Mouse (Mus musculus): ENCODE measurements around the gene Trappc1.

The Trappc1 gene

GRCm38 (mm10) chr11:69331152-69331551 lies 7.4 kb downstream of the Trappc1 start:
- no peak for DNase-seq (ENCODE audit: low read depth)

- peak; percentile 49 for DNase-seq (ENCODE audit: low read depth)
Observed at GRCm38 (mm10) chr11:69331929-69332405, 8.2 kb downstream of the Trappc1 start.

GRCm38 (mm10) chr11:69332713-69333253 lies 9.0 kb downstream of the Trappc1 start:
- no peak for DNase-seq (ENCODE audit: low read depth)

- DNase-seq (ENCODE audit: low read depth) = peak; percentile 67
Observed at GRCm38 (mm10) chr11:69333922-69334321, 10.1 kb downstream of the Trappc1 start.

GRCm38 (mm10) chr11:69334796-69335195 lies 11.0 kb downstream of the Trappc1 start:
- peak; percentile 74 for DNase-seq (ENCODE audit: low read depth)

GRCm38 (mm10) chr11:69340161-69341131 lies 16.7 kb downstream of the Trappc1 start, which contains the start of gene Rnf227:
Gene Rnf227, plus strand, starts transcription at chr11:69340461.
- DNase-seq (ENCODE audit: low read depth) = no peak

- DNase-seq (ENCODE audit: low read depth) = no peak
Observed at GRCm38 (mm10) chr11:69346441-69346840, 22.7 kb downstream of the Trappc1 start.

GRCm38 (mm10) chr11:69356544-69356943 lies 32.8 kb downstream of the Trappc1 start:
- no peak for DNase-seq (ENCODE audit: low read depth)

GRCm38 (mm10) chr11:69357690-69358089 lies 33.9 kb downstream of the Trappc1 start:
- DNase-seq (ENCODE audit: low read depth) = no peak

- DNase-seq (ENCODE audit: low read depth) = no peak
Observed at GRCm38 (mm10) chr11:69362021-69362420, 38.2 kb downstream of the Trappc1 start.

- peak; percentile 68 for DNase-seq (ENCODE audit: low read depth)
Observed at GRCm38 (mm10) chr11:69362479-69362878, 38.7 kb downstream of the Trappc1 start.

GRCm38 (mm10) chr11:69364376-69364775 lies 40.6 kb downstream of the Trappc1 start:
- no peak for DNase-seq (ENCODE audit: low read depth)

GRCm38 (mm10) chr11:69364910-69365309 lies 41.1 kb downstream of the Trappc1 start:
- peak; percentile 89 for DNase-seq (ENCODE audit: low read depth)

GRCm38 (mm10) chr11:69365722-69366121 lies 41.9 kb downstream of the Trappc1 start:
- DNase-seq (ENCODE audit: low read depth) = no peak

GRCm38 (mm10) chr11:69366157-69366854 lies 42.5 kb downstream of the Trappc1 start:
- DNase-seq (ENCODE audit: low read depth) = peak; percentile 100

GRCm38 (mm10) chr11:69366855-69367615 lies 43.3 kb downstream of the Trappc1 start:
- DNase-seq (ENCODE audit: low read depth) = peak; percentile 44

GRCm38 (mm10) chr11:69367616-69368355 lies 44.0 kb downstream of the Trappc1 start:
- DNase-seq (ENCODE audit: low read depth) = no peak

GRCm38 (mm10) chr11:69368356-69369214 lies 44.8 kb downstream of the Trappc1 start:
- DNase-seq (ENCODE audit: low read depth) = peak; percentile 67

GRCm38 (mm10) chr11:69369215-69369989 lies 45.6 kb downstream of the Trappc1 start, which contains the start of gene Chd3:
Gene Chd3, minus strand, starts transcription at chr11:69369406.
- no peak for DNase-seq (ENCODE audit: low read depth)

All from NIH3T3 (cell line).